Mouse (Mus musculus) forebrain, embryonic 14.5 days (tissue): Measurements from ENCODE around the gene Krt6b. TPM values are rescaled to one million over a fixed set of nuclear protein-coding genes. Genes with fewer than 3 reads are reported as not detected.
"Not testable (repeated sequence)": the region's sequence is repeated elsewhere in the genome, so short reads cannot be mapped to it uniquely, and the experiment has no call there.

Source experiments
- ATAC-seq: fragments of 200-750 bp; cut with Nextera tagmentation; 2 replicates; pipeline ENCODE4 v1.8.0; 2017; ENCODE audit warnings: mild to moderate bottlenecking, moderate library complexity
- DNase-seq: peaks from one replicate; pipeline ENCODE4 v3.0.0-alpha.2; 2015; ENCODE audit warnings: low spot score
- H3K27ac ChIP-seq: fragments of 300-500 bp; sonication (generic); 2 replicates; pipeline ENCODE4 v1.5.1; 2014; ENCODE audit warnings: low read depth, mild to moderate bottlenecking, control low read depth, low read length, moderate library complexity
- H3K27me3 ChIP-seq: fragments of 300-500 bp; sonication (generic); replicated peaks from 2 replicates; pipeline ENCODE4 v1.6.1; 2014; ENCODE audit warnings: low read length, control low read depth, mixed read lengths; ENCODE audit not compliant: control insufficient read depth, insufficient read depth
- H3K36me3 ChIP-seq: fragments of 300-500 bp; sonication (generic); 2 replicates; pipeline ENCODE4 v1.6.1; 2014; ENCODE audit warnings: low read length, control low read depth; ENCODE audit not compliant: control insufficient read depth, insufficient read depth
- H3K4me1 ChIP-seq: fragments of 300-500 bp; sonication (generic); 2 replicates; pipeline ENCODE4 v1.6.1; 2014; ENCODE audit warnings: antibody characterized with exemption, low read length, control low read depth; ENCODE audit not compliant: control insufficient read depth, insufficient read depth
- H3K4me2 ChIP-seq: fragments of 300-500 bp; sonication (generic); 2 replicates; pipeline ENCODE4 v1.6.1; 2014; ENCODE audit warnings: mild to moderate bottlenecking, control low read depth, low read length
- H3K4me3 ChIP-seq: fragments of 300-500 bp; sonication (generic); 2 replicates; pipeline ENCODE4 v1.5.1; 2014; ENCODE audit warnings: low read depth, low read length, control low read depth
- H3K9ac ChIP-seq: fragments of 300-500 bp; sonication (generic); 2 replicates; pipeline ENCODE4 v1.6.1; 2014; ENCODE audit warnings: mild to moderate bottlenecking, low read length, control low read depth, moderate library complexity
- H3K9me3 ChIP-seq: fragments of 300-500 bp; sonication (generic); replicated peaks from 2 replicates; pipeline ENCODE4 v1.6.1; 2016; ENCODE audit warnings: low read length, control low read depth, mixed read lengths; ENCODE audit not compliant: control insufficient read depth
- WGBS: fragments of 180-500 bp; shearing (Covaris S2); extraction: QIAGEN DNeasy Blood & Tissue Kit; methylation state at CpG from one replicate; pipeline ENCODE4 v1.1.7; 2014; 5-methylcytosine and 5-hydroxymethylcytosine counted together
- polyA plus RNA-seq: library from polyadenylated mRNA; unstranded; fragments of >200 nt; fragmentation: Nextera tagmentation; extraction: Ambion mirVana; gene quantifications from 2 replicates; pipeline ENCODE4 v1.2.1, GENCODE M21; 2014

Krt6b gene
- polyA plus RNA-seq, 1 experiment from 2014 or later: not detected

DNA sequence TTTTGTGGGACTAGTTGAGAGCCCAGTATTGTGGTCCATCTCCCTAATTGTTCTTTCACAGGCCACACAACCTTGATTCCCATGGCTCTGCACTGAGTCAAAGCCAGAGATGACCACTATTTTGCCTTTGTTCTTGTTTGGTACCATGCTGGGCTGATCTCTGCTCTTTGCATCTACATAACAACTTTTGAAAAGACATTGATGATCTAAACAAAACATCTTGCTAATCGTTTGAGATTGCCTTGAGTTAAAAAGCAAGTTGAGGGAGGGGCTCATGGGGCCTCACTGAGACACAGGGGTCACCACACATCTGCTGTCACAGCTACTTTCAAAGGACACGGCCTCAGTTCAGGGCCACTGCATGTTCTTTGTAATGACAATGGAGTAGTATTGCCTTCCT, 22.3 kb upstream of the Krt6b start:
- Histone ChIP-seq H3K4me2 (no peak overlapping the region), H3K27ac (no peak overlapping the region), H3K36me3 (no peaks in the 10 kb centered on the region), H3K9ac (no peak overlapping the region), H3K4me3 (no peak overlapping the region), H3K27me3 (no peaks in the 10 kb centered on the region), H3K4me1 (no peaks in the 10 kb centered on the region), H3K9me3 (no peaks in the 10 kb centered on the region)
- no peak for ATAC-seq
- 12% methylated on average over 2 of the region's 2 CpGs for WGBS
- no peak for DNase-seq

DNA sequence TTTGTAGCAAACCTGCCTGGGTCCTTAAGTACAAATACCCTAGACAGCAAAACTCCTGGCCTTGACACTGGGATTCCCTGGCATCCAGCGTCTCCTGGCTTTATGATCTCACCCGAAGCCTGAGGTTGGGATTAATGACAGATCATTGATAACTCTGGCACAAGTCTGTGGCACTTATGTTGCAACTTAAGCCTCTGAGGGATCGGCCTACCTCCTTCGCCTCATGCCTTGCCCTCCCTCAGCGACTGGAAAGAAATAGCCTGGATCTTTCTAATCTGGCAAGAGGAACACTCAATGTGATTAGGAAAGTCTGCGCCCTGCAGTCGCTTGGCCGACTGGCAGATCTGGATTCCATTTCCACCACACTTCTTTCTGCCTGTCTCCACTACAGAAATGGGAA, 19.8 kb upstream of the Krt6b start:
- Histone ChIP-seq H3K9ac (no peak overlapping the region), H3K4me1 (no peaks in the 10 kb centered on the region), H3K27me3 (no peaks in the 10 kb centered on the region), H3K4me3 (no peak overlapping the region), H3K9me3 (no peaks in the 10 kb centered on the region), H3K36me3 (no peaks in the 10 kb centered on the region), H3K4me2 (no peak overlapping the region), H3K27ac (no peak overlapping the region)
- DNase-seq (no peak), ATAC-seq (no peak)
- 72% methylated on average over 8 of the region's 8 CpGs for WGBS

DNA sequence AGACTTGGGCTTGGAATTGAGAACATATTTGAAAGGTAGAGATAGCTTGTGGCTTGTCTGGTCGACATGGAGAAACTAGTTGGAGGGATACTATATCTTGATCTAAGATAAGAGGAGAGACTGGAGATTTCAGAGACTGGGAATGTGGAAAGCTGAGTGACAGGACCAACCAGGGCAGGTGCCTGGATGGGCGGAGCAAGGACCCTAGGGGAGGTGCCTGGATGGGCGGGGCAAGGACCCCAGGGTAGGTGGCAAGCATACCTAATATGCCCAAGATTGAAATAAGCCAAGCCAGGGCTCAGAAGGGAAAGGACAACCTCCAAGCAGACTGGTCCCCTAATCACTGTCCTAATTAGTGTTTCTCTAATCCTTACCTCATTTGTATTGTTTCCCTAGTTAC, 19.1 kb upstream of the Krt6b start:
- WGBS: 53% methylated on average over 3 of the region's 3 CpGs
- Histone ChIP-seq H3K4me1 (no peaks in the 10 kb centered on the region), H3K4me3 (no peak overlapping the region), H3K27me3 (no peaks in the 10 kb centered on the region), H3K9ac (no peak overlapping the region), H3K4me2 (no peak overlapping the region), H3K36me3 (no peaks in the 10 kb centered on the region), H3K27ac (no peak overlapping the region), H3K9me3 (no peaks in the 10 kb centered on the region)
- ATAC-seq (no peak), DNase-seq (no peak)

DNA sequence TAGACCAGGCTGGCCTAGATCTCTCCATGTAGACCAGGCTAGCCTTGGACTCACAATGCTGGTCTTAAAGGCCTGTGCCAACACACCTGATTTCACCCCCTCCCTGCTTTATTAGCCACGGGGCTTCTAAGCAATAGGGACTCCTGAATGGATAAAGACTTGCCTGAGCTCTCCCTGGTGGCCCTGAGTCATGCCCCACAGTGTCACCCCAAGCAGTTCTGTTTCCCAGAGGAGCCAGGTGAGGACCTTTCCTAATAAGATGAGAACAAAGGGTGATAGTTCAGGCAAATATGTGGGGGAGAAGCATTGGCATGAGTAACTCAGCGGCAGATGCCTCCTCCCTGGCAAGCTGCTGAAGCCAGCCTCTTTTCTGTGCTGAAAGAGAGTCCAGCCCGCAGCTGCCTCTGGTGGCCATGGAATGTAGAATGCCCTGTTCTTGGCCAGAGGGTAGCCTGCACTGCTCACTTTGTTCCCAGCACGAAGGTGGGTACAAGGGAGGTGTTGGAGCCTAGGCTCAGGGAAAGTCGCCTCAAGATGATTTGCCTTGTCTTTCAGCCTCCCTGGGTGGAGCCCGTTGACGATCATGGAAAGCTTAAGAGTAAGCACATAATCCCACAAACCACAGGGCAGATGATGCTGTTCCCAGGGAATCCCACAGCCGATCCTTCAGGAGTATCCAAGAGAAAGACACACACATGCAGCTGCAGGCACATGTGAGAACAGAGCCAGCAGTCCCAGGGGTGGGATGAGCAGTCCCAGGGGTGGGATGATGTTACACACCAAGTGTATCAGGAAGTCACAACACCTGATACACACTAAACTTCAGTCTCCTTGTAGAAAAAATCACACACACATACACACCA, 17.5 kb upstream of the Krt6b start:
- H3K9me3 ChIP-seq: no peaks in the 10 kb centered on the region
- ATAC-seq (no peak), DNase-seq (no peak)
- H3K4me3 ChIP-seq: no peak overlapping the region
- H3K27ac ChIP-seq: no peak overlapping the region
- 77% methylated on average over 8 of the region's 8 CpGs for WGBS
- no peaks in the 10 kb centered on the region for H3K27me3 ChIP-seq
- H3K36me3 ChIP-seq: no peaks in the 10 kb centered on the region
- no peak overlapping the region for H3K4me2 ChIP-seq
- H3K4me1 ChIP-seq: no peaks in the 10 kb centered on the region
- no peak overlapping the region for H3K9ac ChIP-seq

DNA sequence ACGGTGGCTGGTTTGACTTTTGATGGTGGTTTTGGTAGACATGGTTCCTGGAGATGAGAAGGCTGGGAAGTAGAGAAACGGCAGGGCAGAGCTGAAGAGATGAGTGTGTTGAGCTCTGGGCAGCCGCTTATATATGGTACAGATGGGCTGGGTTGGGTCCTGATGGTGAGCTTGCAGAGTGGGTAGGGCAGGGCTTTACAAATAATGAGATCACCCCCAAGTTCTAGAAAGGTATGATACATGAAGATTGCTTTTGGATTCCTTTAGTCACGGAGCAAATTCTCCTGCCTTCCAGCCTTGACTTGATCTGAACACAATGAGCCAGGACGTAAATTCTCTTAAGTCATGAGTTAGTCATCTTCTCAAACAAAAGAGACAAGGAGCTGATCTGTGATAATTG, 14.1 kb upstream of the Krt6b start, which contains the start of gene Krt6a:
Gene Krt6a (minus strand): TSS at position 101 of the 400 bp plus-strand sequence.
- H3K36me3 ChIP-seq: no peaks in the 10 kb centered on the region
- H3K9ac ChIP-seq: no peak within 1 kb of the TSS
- no peak within 1 kb of the TSS for H3K4me3 ChIP-seq
- no peaks in the 10 kb centered on the region for H3K27me3 ChIP-seq
- ATAC-seq (no peak), DNase-seq (no peak)
- H3K27ac ChIP-seq: no peak within 1 kb of the TSS
- H3K4me1 ChIP-seq: no peaks in the 10 kb centered on the region
- H3K4me2 ChIP-seq: no peak within 1 kb of the TSS
- no peaks in the 10 kb centered on the region for H3K9me3 ChIP-seq
- 80% methylated on average over 5 of the region's 5 CpGs for WGBS

DNA sequence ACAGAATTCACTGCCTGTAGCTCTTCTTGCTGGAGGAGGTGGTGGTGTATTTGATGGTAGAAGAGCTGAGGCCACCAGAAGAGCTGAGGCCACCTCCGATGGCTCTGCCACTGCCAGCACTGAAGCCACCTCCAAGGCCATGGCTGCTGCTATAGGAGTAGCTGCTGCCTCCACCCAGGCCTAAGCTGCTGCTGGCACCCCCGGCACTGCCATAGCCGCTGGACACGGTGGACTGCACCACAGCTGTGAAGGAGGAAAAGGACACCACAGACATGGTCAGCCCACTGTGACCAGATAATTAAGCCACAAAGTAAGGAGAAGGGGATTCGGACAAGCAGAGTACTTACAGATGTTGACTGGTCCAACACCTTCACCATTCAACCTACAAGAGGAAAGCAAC, 10.4 kb upstream of the Krt6b start:
- ATAC-seq, H3K27ac ChIP-seq, H3K4me1 ChIP-seq, H3K4me2 ChIP-seq, H3K9ac ChIP-seq, H3K4me3 ChIP-seq, H3K27me3 ChIP-seq, DNase-seq, H3K9me3 ChIP-seq, H3K36me3 ChIP-seq: not testable (repeated sequence)
- WGBS: 98% methylated on average over 5 of the region's 5 CpGs

DNA sequence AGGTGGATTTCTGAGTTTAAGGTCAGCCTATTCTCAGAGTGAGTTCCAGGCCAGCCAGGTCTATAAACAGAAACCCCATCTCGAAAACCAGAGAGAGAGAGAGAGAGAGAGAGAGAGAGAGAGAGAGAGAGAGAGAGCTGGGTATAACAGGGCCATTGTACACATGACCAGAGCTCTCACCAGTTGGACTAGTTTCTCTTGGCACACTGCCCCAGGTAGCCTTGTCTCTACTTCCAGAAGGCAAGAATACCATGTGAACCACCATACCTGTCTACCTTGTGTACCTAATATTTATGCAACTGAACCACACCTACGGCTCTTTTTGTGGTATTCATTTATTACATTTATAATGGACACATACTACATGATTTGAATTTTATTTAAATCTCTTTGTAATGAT, 8.1 kb upstream of the Krt6b start:
- WGBS: 78% methylated on average over 2 of the region's 2 CpGs
- H3K9ac ChIP-seq: no peak overlapping the region

DNA sequence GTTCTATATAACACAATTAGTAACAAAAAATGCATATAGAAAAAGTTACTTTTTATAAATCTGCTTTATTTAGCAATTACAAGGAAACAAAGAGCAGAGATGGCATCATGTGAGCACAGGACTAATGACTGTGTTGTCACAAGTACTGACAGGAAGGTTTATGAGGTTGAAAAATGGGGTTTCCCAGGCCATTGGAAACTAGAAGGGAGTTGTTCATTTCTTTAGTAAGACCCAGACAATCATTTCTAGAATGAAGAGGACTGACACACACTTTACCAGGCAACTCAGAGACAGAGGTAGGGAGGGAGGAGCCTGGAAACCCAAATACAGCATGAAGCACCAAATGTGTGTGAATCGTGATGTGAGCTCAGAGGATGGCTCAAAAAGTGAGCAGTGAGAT, 4.1 kb downstream of the Krt6b start:
- Histone ChIP-seq H3K4me2 (no peak overlapping the region), H3K4me3 (no peak overlapping the region), H3K27ac (no peak overlapping the region), H3K27me3 (no peaks in the 10 kb centered on the region), H3K4me1 (no peaks in the 10 kb centered on the region), H3K9me3 (no peaks in the 10 kb centered on the region), H3K9ac (no peak overlapping the region), H3K36me3 (no peaks in the 10 kb centered on the region)
- DNase-seq (no peak), ATAC-seq (no peak)
- 90% methylated on average over 1 of the region's 1 CpGs for WGBS

More for the DNA sequence above, 8.1 kb upstream of the Krt6b start:
- no peak overlapping the region for H3K4me2 ChIP-seq
- no peaks in the 10 kb centered on the region for H3K4me1 ChIP-seq
- H3K36me3 ChIP-seq: no peaks in the 10 kb centered on the region
- no peak for ATAC-seq
- H3K9me3 ChIP-seq: no peaks in the 10 kb centered on the region
- H3K27me3 ChIP-seq: no peaks in the 10 kb centered on the region
- no peak overlapping the region for H3K27ac ChIP-seq
- DNase-seq: no peak
- H3K4me3 ChIP-seq: no peak overlapping the region

DNA sequence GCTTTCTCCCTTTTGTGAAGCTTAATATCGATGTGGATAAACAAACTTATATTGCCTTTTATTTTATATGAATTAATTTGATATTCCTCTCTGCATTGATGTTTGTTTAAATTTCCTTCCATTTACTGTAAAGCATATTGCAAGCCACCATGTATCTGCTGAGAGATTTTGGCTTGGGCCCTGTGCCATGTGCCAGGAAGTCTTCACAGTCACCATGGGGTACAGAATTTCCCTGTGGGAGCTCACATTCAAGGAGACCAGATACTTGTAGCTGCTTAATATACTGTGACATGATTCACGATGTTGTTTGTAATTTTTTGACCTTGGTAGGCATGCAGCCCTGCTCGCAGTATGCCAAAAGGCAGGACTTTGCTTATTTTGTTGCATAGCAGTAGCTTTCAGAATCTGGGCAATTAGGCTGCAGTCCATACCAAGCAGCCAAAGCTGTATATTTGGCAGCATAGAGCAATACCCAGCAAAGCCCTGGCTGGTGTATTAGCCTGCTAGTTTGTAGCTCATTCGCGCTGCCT, 27.3 kb downstream of the Krt6b start:
- Histone ChIP-seq H3K9me3 (no peaks in the 10 kb centered on the region), H3K36me3 (no peaks in the 10 kb centered on the region), H3K4me3 (no peak overlapping the region), H3K4me2 (no peak overlapping the region), H3K27ac (no peak overlapping the region), H3K27me3 (no peaks in the 10 kb centered on the region), H3K9ac (no peak overlapping the region), H3K4me1 (no peaks in the 10 kb centered on the region)
- WGBS: 93% methylated on average over 5 of the region's 5 CpGs
- peak; percentile 30 for DNase-seq
- no peak for ATAC-seq
